Mouse (Mus musculus) heart, embryonic 13.5 days (tissue): ENCODE measurements at regions not wholly inside any gene's neighbourhood (a gene's known extent, or its start where the extent isn't known, plus 50 kb on each side); places are given as distances from the start of the nearest gene placed in this dataset.

Source experiments
- ATAC-seq: fragments of 200-750 bp; cut with Nextera tagmentation; 2 replicates; pipeline ENCODE4 v1.8.0; 2017; ENCODE audit warnings: moderate TSS enrichment; ENCODE audit not compliant: insufficient number of reproducible peaks, low FRiP score, low TSS enrichment; ENCODE audit errors: extremely low read depth
- H3K27ac ChIP-seq: fragments of 300-500 bp; sonication (generic); replicated peaks from 2 replicates; pipeline ENCODE4 v1.5.1; 2015; ENCODE audit warnings: moderate library complexity, mild to moderate bottlenecking, inconsistent platforms
- H3K27me3 ChIP-seq: fragments of 300-500 bp; sonication (generic); replicated peaks from 2 replicates; pipeline ENCODE4 v1.6.1; 2015; ENCODE audit warnings: mild to moderate bottlenecking, inconsistent platforms
- H3K36me3 ChIP-seq: fragments of 300-500 bp; sonication (generic); 2 replicates; pipeline ENCODE4 v1.6.1; 2015; ENCODE audit warnings: mild to moderate bottlenecking, inconsistent platforms
- H3K4me1 ChIP-seq: fragments of 300-500 bp; sonication (generic); 2 replicates; pipeline ENCODE4 v1.6.1; 2015; ENCODE audit warnings: inconsistent platforms
- H3K4me2 ChIP-seq: fragments of 300-500 bp; sonication (generic); 2 replicates; pipeline ENCODE4 v1.6.1; 2015; ENCODE audit warnings: inconsistent platforms, mild to moderate bottlenecking, moderate library complexity
- H3K4me3 ChIP-seq: fragments of 300-500 bp; sonication (generic); 2 replicates; pipeline ENCODE4 v1.5.1; 2015; ENCODE audit warnings: moderate library complexity, mild to moderate bottlenecking, inconsistent platforms
- H3K9ac ChIP-seq: fragments of 300-500 bp; sonication (generic); 2 replicates; pipeline ENCODE4 v1.6.1; 2015; ENCODE audit warnings: inconsistent platforms, mild to moderate bottlenecking, moderate library complexity
- H3K9me3 ChIP-seq: fragments of 300-500 bp; sonication (generic); 2 replicates; pipeline ENCODE4 v1.6.1; 2016; ENCODE audit warnings: inconsistent platforms
- WGBS: fragments of 180-500 bp; shearing (Covaris S2); methylation state at CpG from one replicate; pipeline ENCODE4 v1.1.7; 2015; ENCODE audit warnings: mixed read lengths; 5-methylcytosine and 5-hydroxymethylcytosine counted together

- H3K27ac ChIP-seq = no peak overlapping the region; the same call in 1 of the 2 replicates
- no peak overlapping the region for H3K4me3 ChIP-seq
- H3K9ac ChIP-seq = no peak overlapping the region
- H3K4me2 ChIP-seq = no peak overlapping the region; the same call in 1 of the 2 replicates
- no peaks in the 10 kb centered on the region for H3K9me3 ChIP-seq
- WGBS = 80% methylated on average over 22 of the region's 22 CpGs
- peaks cover 31% of the 10 kb centered on the region for H3K4me1 ChIP-seq
- H3K27me3 ChIP-seq = no peaks in the 10 kb centered on the region
- no peaks in the 10 kb centered on the region for H3K36me3 ChIP-seq
- ATAC-seq = no peak
Measured at GRCm38 (mm10) chr10:119054191-119055175, 184.5 kb upstream of the Dyrk2 start.

- Histone ChIP-seq H3K4me1 (peaks cover 39% of the 10 kb centered on the region), H3K9me3 (no peaks in the 10 kb centered on the region), H3K4me2 (no peak overlapping the region), H3K9ac (no peak overlapping the region), H3K36me3 (no peaks in the 10 kb centered on the region), H3K27ac (peak overlapping the region; percentile 53), H3K4me3 (no peak overlapping the region), H3K27me3 (no peaks in the 10 kb centered on the region)
- WGBS = 32% methylated on average over 1 of the region's 1 CpGs
- 0 out of 2 replicates have a peak, but pooled peaks have one; percentile 21 for ATAC-seq
Measured at GRCm38 (mm10) chr10:119052441-119053041, 182.5 kb upstream of the Dyrk2 start.

GRCm38 (mm10) chr10:119051598-119051997 lies 181.6 kb upstream of the Dyrk2 start:
- H3K9me3 ChIP-seq = no peaks in the 10 kb centered on the region
- no peak for ATAC-seq
- WGBS = 60% methylated on average over 2 of the region's 2 CpGs
- H3K27ac ChIP-seq = peak overlapping the region; percentile 36; the same call in 1 of the 2 replicates
- no peak overlapping the region for H3K9ac ChIP-seq
- no peaks in the 10 kb centered on the region for H3K36me3 ChIP-seq
- H3K4me3 ChIP-seq = no peak overlapping the region
- H3K4me1 ChIP-seq = peaks cover 39% of the 10 kb centered on the region
- H3K27me3 ChIP-seq = no peaks in the 10 kb centered on the region
- no peak overlapping the region for H3K4me2 ChIP-seq

- H3K27me3 ChIP-seq = no peaks in the 10 kb centered on the region
- 76% methylated on average over 18 of the region's 18 CpGs for WGBS
- H3K9me3 ChIP-seq = no peaks in the 10 kb centered on the region
- H3K4me3 ChIP-seq = no peak overlapping the region
- peaks cover 36% of the 10 kb centered on the region for H3K4me1 ChIP-seq
- no peak overlapping the region for H3K9ac ChIP-seq
- ATAC-seq = no peak
- no peak overlapping the region for H3K4me2 ChIP-seq
- H3K27ac ChIP-seq = no peak overlapping the region
- H3K36me3 ChIP-seq = no peaks in the 10 kb centered on the region
Measured at GRCm38 (mm10) chr10:119050017-119050685, 180.1 kb upstream of the Dyrk2 start.

- Histone ChIP-seq H3K9me3 (no peaks in the 10 kb centered on the region), H3K4me2 (no peak overlapping the region), H3K4me1 (peaks cover 27% of the 10 kb centered on the region), H3K4me3 (no peak overlapping the region), H3K36me3 (no peaks in the 10 kb centered on the region), H3K9ac (no peak overlapping the region), H3K27ac (peak overlapping the region; percentile 21; the same call in 1 of the 2 replicates), H3K27me3 (no peaks in the 10 kb centered on the region)
- ATAC-seq = no peak
- 38% methylated on average over 6 of the region's 6 CpGs for WGBS
Measured at GRCm38 (mm10) chr10:119048643-119049420, 178.8 kb upstream of the Dyrk2 start.

- 87% methylated on average over 13 of the region's 13 CpGs for WGBS
Measured at GRCm38 (mm10) chr10:119045059-119045458, 175.1 kb upstream of the Dyrk2 start.

GRCm38 (mm10) chr10:119043069-119043468 lies 173.1 kb upstream of the Dyrk2 start:
- Histone ChIP-seq H3K9me3 (no peaks in the 10 kb centered on the region), H3K36me3 (no peaks in the 10 kb centered on the region), H3K9ac (no peak overlapping the region), H3K4me2 (no peak overlapping the region), H3K27ac (no peak overlapping the region), H3K4me3 (no peak overlapping the region), H3K4me1 (peaks cover 17% of the 10 kb centered on the region), H3K27me3 (no peaks in the 10 kb centered on the region)
- 94% methylated on average over 7 of the region's 7 CpGs for WGBS
- no peak for ATAC-seq

More at GRCm38 (mm10) chr10:119045059-119045458, 175.1 kb upstream of the Dyrk2 start:
- no peaks in the 10 kb centered on the region for H3K27me3 ChIP-seq
- no peak overlapping the region for H3K4me3 ChIP-seq
- H3K4me2 ChIP-seq = no peak overlapping the region
- H3K36me3 ChIP-seq = no peaks in the 10 kb centered on the region
- no peaks in the 10 kb centered on the region for H3K9me3 ChIP-seq
- H3K9ac ChIP-seq = no peak overlapping the region
- H3K27ac ChIP-seq = no peak overlapping the region
- H3K4me1 ChIP-seq = peaks cover 14% of the 10 kb centered on the region
- no peak for ATAC-seq

GRCm38 (mm10) chr10:119040205-119040604 lies 170.2 kb upstream of the Dyrk2 start:
- Histone ChIP-seq H3K27ac (peak overlapping the region; percentile 24; the same call in 1 of the 2 replicates), H3K4me2 (no peak overlapping the region), H3K36me3 (no peaks in the 10 kb centered on the region), H3K9ac (no peak overlapping the region), H3K9me3 (no peaks in the 10 kb centered on the region), H3K4me1 (peaks cover 17% of the 10 kb centered on the region), H3K27me3 (no peaks in the 10 kb centered on the region), H3K4me3 (no peak overlapping the region)
- ATAC-seq = no peak
- 24% methylated on average over 4 of the region's 4 CpGs for WGBS

GRCm38 (mm10) chr10:119039732-119040131 lies 169.7 kb upstream of the Dyrk2 start:
- Histone ChIP-seq H3K4me1 (peaks cover 17% of the 10 kb centered on the region), H3K27ac (no peak overlapping the region), H3K36me3 (no peaks in the 10 kb centered on the region), H3K9me3 (no peaks in the 10 kb centered on the region), H3K4me3 (no peak overlapping the region), H3K9ac (no peak overlapping the region), H3K27me3 (no peaks in the 10 kb centered on the region), H3K4me2 (no peak overlapping the region)
- 32% methylated on average over 3 of the region's 3 CpGs for WGBS
- ATAC-seq = no peak

GRCm38 (mm10) chr10:119038991-119039390 lies 169.0 kb upstream of the Dyrk2 start:
- Histone ChIP-seq H3K27ac (no peak overlapping the region), H3K4me2 (no peak overlapping the region), H3K4me1 (peaks cover 17% of the 10 kb centered on the region), H3K9ac (no peak overlapping the region), H3K27me3 (no peaks in the 10 kb centered on the region), H3K36me3 (no peaks in the 10 kb centered on the region), H3K4me3 (no peak overlapping the region), H3K9me3 (no peaks in the 10 kb centered on the region)
- WGBS = 84% methylated on average over 6 of the region's 6 CpGs
- ATAC-seq = no peak
